Mouse (Mus musculus) forebrain, embryonic 14.5 days (tissue): ENCODE data around the gene Olfr994. TPM values are rescaled to one million over a fixed set of nuclear protein-coding genes. Genes with fewer than 3 reads are reported as not detected.

ENCODE experiments used
- ATAC-seq: fragments of 200-750 bp; cut with Nextera tagmentation; 2 replicates; pipeline ENCODE4 v1.8.0; 2017; ENCODE audit warnings: mild to moderate bottlenecking, moderate library complexity
- DNase-seq: peaks from one replicate; pipeline ENCODE4 v3.0.0-alpha.2; 2015; ENCODE audit warnings: low spot score
- H3K27ac ChIP-seq: fragments of 300-500 bp; sonication (generic); 2 replicates; pipeline ENCODE4 v1.5.1; 2014; ENCODE audit warnings: low read depth, mild to moderate bottlenecking, control low read depth, low read length, moderate library complexity
- H3K27me3 ChIP-seq: fragments of 300-500 bp; sonication (generic); replicated peaks from 2 replicates; pipeline ENCODE4 v1.6.1; 2014; ENCODE audit warnings: low read length, control low read depth, mixed read lengths; ENCODE audit not compliant: control insufficient read depth, insufficient read depth
- H3K36me3 ChIP-seq: fragments of 300-500 bp; sonication (generic); 2 replicates; pipeline ENCODE4 v1.6.1; 2014; ENCODE audit warnings: low read length, control low read depth; ENCODE audit not compliant: control insufficient read depth, insufficient read depth
- H3K4me1 ChIP-seq: fragments of 300-500 bp; sonication (generic); 2 replicates; pipeline ENCODE4 v1.6.1; 2014; ENCODE audit warnings: antibody characterized with exemption, low read length, control low read depth; ENCODE audit not compliant: control insufficient read depth, insufficient read depth
- H3K4me2 ChIP-seq: fragments of 300-500 bp; sonication (generic); 2 replicates; pipeline ENCODE4 v1.6.1; 2014; ENCODE audit warnings: mild to moderate bottlenecking, control low read depth, low read length
- H3K4me3 ChIP-seq: fragments of 300-500 bp; sonication (generic); 2 replicates; pipeline ENCODE4 v1.5.1; 2014; ENCODE audit warnings: low read depth, low read length, control low read depth
- H3K9ac ChIP-seq: fragments of 300-500 bp; sonication (generic); 2 replicates; pipeline ENCODE4 v1.6.1; 2014; ENCODE audit warnings: mild to moderate bottlenecking, low read length, control low read depth, moderate library complexity
- H3K9me3 ChIP-seq: fragments of 300-500 bp; sonication (generic); replicated peaks from 2 replicates; pipeline ENCODE4 v1.6.1; 2016; ENCODE audit warnings: low read length, control low read depth, mixed read lengths; ENCODE audit not compliant: control insufficient read depth
- WGBS: fragments of 180-500 bp; shearing (Covaris S2); extraction: QIAGEN DNeasy Blood & Tissue Kit; methylation state at CpG from one replicate; pipeline ENCODE4 v1.1.7; 2014; 5-methylcytosine and 5-hydroxymethylcytosine counted together
- polyA plus RNA-seq: library from polyadenylated mRNA; unstranded; fragments of >200 nt; fragmentation: Nextera tagmentation; extraction: Ambion mirVana; gene quantifications from 2 replicates; pipeline ENCODE4 v1.2.1, GENCODE M21; 2014

Gene Olfr994
- polyA plus RNA-seq = not detected in 2 replicates

DNA sequence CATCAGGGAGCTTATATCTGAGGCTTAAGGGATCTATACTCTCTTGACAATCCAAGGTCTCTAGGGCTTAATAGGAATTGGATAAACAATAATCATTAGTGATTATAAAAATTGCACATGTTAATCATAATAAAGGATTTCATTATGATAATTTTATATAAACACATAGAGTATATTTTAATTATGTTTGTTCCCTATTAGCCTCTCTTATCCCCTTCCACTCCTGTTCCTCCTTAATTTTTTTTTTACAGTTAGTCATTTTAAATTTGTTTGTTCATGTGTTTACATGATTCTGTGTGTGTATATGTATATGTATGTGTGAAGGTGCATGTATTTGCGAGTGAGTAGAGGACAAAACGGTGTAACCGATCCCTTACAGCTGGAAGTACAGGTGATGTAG, at the start of gene Olfr994:
Gene Olfr994 (minus strand): TSS at position 101 of the 400 bp plus-strand sequence.
- H3K27me3 ChIP-seq = no peaks in the 10 kb centered on the region
- H3K27ac ChIP-seq = no peak within 1 kb of the TSS
- H3K4me1 ChIP-seq = no peaks in the 10 kb centered on the region
- H3K4me2 ChIP-seq = no peak within 1 kb of the TSS
- no peak within 1 kb of the TSS for H3K4me3 ChIP-seq
- DNase-seq (no peak), ATAC-seq (no peak)
- no peak within 1 kb of the TSS for H3K9ac ChIP-seq
- H3K36me3 ChIP-seq = no peaks in the 10 kb centered on the region
- WGBS = 97% methylated on average over 3 of the region's 3 CpGs
- no peaks in the 10 kb centered on the region for H3K9me3 ChIP-seq

DNA sequence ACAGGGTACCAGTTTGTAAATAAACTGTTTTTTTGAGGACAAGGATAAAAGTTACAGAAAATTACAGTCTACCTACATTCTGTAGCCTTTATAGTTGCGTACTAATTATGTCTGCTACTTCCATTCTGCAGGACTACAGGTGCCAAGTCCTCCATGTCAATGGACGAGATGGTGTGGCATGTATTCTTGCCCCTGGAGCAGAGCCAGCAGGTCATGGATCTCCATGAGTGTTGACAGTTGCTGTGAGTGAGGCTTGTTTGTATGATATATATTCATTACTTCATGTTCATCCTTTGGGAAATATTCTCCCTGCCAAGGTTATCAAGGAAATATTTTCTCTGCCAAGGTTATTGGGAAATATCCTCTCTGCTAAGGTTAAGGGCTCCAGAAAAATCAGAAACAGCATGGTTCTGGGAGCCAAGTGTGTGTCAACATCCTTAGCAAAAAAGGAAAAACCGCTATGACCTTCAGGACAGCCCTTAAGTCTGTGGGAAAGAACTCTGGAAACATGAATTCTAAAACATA, 30.6 kb upstream of the Olfr994 start:
- 86% methylated on average over 3 of the region's 3 CpGs for WGBS
- H3K9me3 ChIP-seq = no peaks in the 10 kb centered on the region
- no peaks in the 10 kb centered on the region for H3K27me3 ChIP-seq
- H3K4me3 ChIP-seq = no peak overlapping the region
- DNase-seq (no peak), ATAC-seq (no peak)
- H3K27ac ChIP-seq = no peak overlapping the region
- H3K9ac ChIP-seq = no peak overlapping the region
- H3K4me2 ChIP-seq = no peak overlapping the region
- H3K4me1 ChIP-seq = no peaks in the 10 kb centered on the region
- H3K36me3 ChIP-seq = no peaks in the 10 kb centered on the region

DNA sequence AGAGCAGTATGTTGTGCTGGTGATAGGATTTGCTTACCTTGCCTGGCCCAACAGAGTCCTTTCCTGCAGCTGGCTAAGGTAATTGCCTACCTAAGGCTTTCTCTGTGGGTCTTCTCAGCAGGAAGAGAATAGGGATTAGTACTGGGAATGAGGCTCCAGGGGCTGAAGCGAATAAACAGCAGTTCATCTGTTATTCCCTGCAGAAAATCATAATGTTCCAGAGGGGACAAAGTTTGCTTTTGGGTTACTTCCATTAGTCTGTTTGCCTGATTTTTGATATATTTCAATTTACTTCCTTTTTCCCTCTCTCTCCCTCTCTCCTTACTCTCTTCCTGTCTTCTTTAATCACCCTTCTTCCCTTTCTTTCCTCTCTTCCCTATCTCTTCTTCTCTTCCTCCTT, 7.3 kb upstream of the Olfr994 start, which contains the start of gene Olfr995:
Gene Olfr995 (minus strand): TSS at position 101 of the 400 bp plus-strand sequence.
- no peaks in the 10 kb centered on the region for H3K27me3 ChIP-seq
- DNase-seq = no peak
- no peaks in the 10 kb centered on the region for H3K36me3 ChIP-seq
- no peak within 1 kb of the TSS for H3K27ac ChIP-seq
- 0% methylated on average over 1 of the region's 1 CpGs for WGBS
- no peak within 1 kb of the TSS for H3K4me2 ChIP-seq
- H3K4me3 ChIP-seq = no peak within 1 kb of the TSS
- H3K4me1 ChIP-seq = no peaks in the 10 kb centered on the region
- H3K9ac ChIP-seq = no peak within 1 kb of the TSS
- no peak for ATAC-seq
- no peaks in the 10 kb centered on the region for H3K9me3 ChIP-seq

DNA sequence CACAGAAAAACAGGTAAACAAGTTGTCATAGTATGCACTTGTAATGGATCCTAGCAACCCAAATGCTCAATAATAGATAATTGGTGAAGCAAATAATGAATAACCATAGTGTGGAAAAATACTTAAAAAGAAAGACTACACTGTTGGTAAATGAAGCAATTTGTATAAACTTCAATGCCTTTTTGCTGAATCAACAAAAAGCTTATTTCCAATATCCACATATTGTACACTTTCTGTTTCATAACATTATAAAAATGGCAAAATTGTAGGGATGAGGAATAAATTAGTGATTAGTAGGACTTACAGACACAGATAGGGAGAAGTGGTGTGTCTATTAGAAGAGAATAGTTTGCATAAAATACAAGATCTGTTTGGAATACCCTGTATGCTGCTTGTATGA, 6.3 kb upstream of the Olfr994 start:
- H3K27ac ChIP-seq = no peak overlapping the region
- no peaks in the 10 kb centered on the region for H3K4me1 ChIP-seq
- no peaks in the 10 kb centered on the region for H3K36me3 ChIP-seq
- H3K4me2 ChIP-seq = no peak overlapping the region
- ATAC-seq (no peak), DNase-seq (no peak)
- H3K4me3 ChIP-seq = no peak overlapping the region
- no peaks in the 10 kb centered on the region for H3K9me3 ChIP-seq
- no peak overlapping the region for H3K9ac ChIP-seq
- no peaks in the 10 kb centered on the region for H3K27me3 ChIP-seq

DNA sequence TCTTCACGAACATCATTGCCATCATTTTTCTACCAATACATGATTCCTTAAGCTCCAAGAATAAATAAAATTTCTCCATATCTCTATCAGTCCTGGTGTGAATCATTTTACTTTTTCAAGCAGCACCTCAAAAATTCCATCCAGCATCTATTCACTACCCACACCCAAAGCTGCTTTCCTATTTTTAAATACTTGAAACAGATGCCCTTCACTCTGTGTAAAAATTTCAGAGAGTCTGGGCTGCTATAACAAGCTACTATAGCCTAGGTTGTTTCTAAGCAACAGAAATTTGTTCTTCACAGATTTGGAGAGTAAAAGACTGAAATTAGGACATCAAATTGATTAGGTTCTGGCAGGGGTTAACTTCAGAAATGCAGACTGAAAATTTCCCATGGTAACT, 10.4 kb downstream of the Olfr994 start:
- Histone ChIP-seq H3K27ac (no peak overlapping the region), H3K9ac (no peak overlapping the region), H3K9me3 (no peaks in the 10 kb centered on the region), H3K36me3 (no peaks in the 10 kb centered on the region), H3K4me2 (no peak overlapping the region), H3K27me3 (no peaks in the 10 kb centered on the region), H3K4me3 (no peak overlapping the region), H3K4me1 (no peaks in the 10 kb centered on the region)
- ATAC-seq (no peak), DNase-seq (no peak)
- WGBS = 87% methylated on average over 1 of the region's 1 CpGs

DNA sequence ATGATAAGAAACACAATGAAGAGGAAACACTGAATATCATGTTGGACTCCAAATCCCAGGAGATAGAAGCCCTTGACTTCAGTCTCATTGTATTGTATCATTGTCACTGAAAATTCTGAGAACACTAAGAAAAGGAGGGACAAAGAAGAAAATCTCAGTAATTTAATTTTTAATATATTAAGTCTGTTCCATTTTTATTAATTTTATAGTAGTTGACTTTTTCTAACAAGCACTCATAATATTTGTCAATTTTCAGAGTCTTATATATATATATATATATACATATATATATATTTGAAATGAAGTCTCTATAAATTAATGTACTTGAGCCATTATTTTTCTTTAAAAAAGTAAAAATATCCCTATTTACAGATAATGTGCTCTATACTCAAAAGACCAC, 21.5 kb downstream of the Olfr994 start, which contains the start of gene Olfr993:
Gene Olfr993 (minus strand): TSS at position 101 of the 400 bp plus-strand sequence.
- H3K27me3 ChIP-seq = no peaks in the 10 kb centered on the region
- H3K9me3 ChIP-seq = no peaks in the 10 kb centered on the region
- H3K27ac ChIP-seq = no peak within 1 kb of the TSS
- DNase-seq (no peak), ATAC-seq (no peak)
- H3K36me3 ChIP-seq = no peaks in the 10 kb centered on the region
- no peak within 1 kb of the TSS for H3K9ac ChIP-seq
- H3K4me3 ChIP-seq = no peak within 1 kb of the TSS
- no peaks in the 10 kb centered on the region for H3K4me1 ChIP-seq
- no peak within 1 kb of the TSS for H3K4me2 ChIP-seq

DNA sequence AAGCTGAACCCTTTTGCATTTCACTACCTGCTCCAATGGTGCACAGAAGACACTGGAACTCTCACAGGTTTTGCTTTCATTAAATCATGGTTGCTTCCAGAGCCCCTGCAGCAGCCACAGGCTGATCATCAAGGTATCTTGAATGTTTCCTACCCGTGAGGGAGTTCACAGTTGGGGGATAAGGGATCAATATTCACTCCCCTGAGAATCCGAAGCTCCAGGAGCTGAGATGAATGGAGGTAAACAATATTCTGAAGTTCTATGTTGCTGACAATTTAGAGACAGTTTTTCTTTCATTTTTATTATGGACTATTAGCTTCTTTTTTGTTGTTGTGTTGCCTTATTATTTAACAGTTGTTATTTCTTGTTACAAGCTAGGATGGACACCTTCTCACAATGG, 26.9 kb downstream of the Olfr994 start, which contains the start of gene Olfr992:
Gene Olfr992 (minus strand): TSS at position 101 of the 400 bp plus-strand sequence.
- H3K27me3 ChIP-seq = no peaks in the 10 kb centered on the region
- H3K27ac ChIP-seq = no peak within 1 kb of the TSS
- ATAC-seq = no peak
- no peaks in the 10 kb centered on the region for H3K4me1 ChIP-seq
- H3K36me3 ChIP-seq = no peaks in the 10 kb centered on the region
- no peak within 1 kb of the TSS for H3K9ac ChIP-seq
- DNase-seq = no peak
- H3K4me2 ChIP-seq = no peak within 1 kb of the TSS
- no peaks in the 10 kb centered on the region for H3K9me3 ChIP-seq
- WGBS = 63% methylated on average over 2 of the region's 2 CpGs
- H3K4me3 ChIP-seq = no peak within 1 kb of the TSS

Other genes with a start within 250 kb of the Olfr994 start
- gene Lrrc55, start 239.3 kb downstream of the Olfr994 start, polyA plus RNA-seq = 11.0 and 11.7 TPM in 2 replicates
- gene Olfr987, start 97.1 kb downstream of the Olfr994 start, polyA plus RNA-seq = not detected in 2 replicates
- not detected in 2 replicates for gene Olfr988, start 73.2 kb downstream of the Olfr994 start, polyA plus RNA-seq
- gene Olfr992, start 27.0 kb downstream of the Olfr994 start, polyA plus RNA-seq = not detected in 2 replicates
- not detected in 2 replicates for gene Olfr993, start 21.6 kb downstream of the Olfr994 start, polyA plus RNA-seq
- not detected in 2 replicates for gene Olfr995, start 7.2 kb upstream of the Olfr994 start, polyA plus RNA-seq
- gene 4833423E24Rik, start 82.6 kb upstream of the Olfr994 start, polyA plus RNA-seq = 0.08 and 0.12 TPM in 2 replicates
- gene Olfr996, start 142.8 kb upstream of the Olfr994 start, polyA plus RNA-seq = not detected in 2 replicates
- gene Olfr998, start 152.5 kb upstream of the Olfr994 start, polyA plus RNA-seq = not detected in 2 replicates
- not detected in 2 replicates for gene Olfr1000, start 175.5 kb upstream of the Olfr994 start, polyA plus RNA-seq
- gene Olfr1002, start 214.3 kb upstream of the Olfr994 start, polyA plus RNA-seq = not detected in 2 replicates
- gene Olfr154, start 228.0 kb upstream of the Olfr994 start, polyA plus RNA-seq = not detected in 2 replicates
- not detected in 2 replicates for gene Olfr1006, start 242.3 kb upstream of the Olfr994 start, polyA plus RNA-seq